Mouse (Mus musculus) cerebellum, adult 11-12 months (tissue): ENCODE results near the gene Plcb4.

Experiments
- DNase-seq: peaks from one replicate; pipeline ENCODE4 v3.0.0; 2022

The Plcb4 gene

DNA sequence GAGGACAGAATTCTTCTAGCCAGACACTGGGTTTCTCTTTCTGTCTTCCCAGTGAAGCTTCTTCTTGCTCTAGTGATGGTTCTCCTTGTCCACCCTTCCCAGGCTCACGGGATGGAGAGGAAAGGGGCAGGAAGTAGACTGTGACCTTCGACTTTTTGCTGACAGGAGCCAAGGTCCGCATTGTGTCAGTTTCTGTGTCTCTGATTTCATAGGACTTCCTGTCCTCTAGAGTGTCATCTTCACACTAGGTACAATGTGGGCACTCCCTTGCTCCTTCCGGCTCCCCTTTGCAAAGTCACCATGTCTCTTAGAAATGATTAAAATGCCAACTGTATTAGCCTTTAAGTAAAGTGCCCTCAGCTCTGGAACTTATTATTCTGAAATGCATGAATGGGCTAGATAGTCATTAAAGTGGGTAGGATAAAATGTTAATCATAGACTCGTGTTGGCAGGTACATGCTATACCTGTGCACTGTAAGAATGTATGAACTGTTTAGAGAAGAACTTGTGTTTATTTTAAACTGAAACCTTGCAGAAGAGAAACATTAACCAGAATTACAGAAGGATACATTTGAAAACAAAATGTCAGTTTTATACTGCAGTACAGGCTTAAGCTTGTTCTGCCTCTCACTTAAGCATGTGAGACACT, 152.8 kb downstream of the Plcb4 start:
- DNase-seq = no peak

DNA sequence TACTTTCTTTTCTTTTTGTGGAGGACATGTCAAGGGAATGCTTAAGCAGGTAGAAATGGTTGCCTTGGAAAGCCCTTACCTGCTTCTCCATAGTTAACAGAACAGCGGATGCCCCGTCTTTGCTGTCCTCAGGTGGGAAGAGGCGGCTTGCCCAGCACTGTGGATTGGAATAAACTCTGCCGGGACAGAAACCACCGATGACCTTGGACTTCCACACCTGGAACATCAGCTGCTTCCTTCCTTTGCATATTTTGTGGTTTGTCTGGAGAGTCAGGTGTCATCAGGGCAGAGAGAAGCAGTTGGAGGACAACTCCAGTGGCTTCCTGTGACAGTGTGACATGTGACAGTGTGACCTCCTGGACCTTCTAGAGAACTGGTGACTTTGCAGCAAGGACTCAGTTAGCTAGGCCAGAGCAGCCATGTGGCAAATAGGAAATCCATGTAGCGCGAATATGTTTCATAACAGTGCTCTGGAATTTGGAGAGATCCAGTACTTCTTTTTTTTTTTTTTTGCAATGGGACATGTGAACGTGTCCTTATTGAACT, 154.0 kb downstream of the Plcb4 start:
- DNase-seq = no peak

DNA sequence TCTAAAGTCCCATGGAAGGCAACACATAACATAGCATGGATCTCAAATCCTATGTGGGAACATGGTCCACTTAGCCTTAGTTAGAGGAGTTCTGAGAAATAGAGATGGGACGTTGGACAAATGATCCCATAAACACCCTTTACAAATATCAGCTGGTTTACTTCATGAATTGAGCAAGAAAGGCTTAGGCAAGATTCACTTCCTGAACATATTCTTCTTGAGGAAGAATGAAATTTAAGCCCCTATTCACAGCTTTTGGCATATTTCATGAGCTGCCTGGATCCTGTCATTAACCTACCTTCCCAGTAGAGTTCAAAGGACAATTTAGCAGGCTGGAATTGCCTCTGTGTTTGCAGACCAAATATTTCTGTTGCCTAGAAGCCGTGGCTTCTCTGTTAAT, 161.9 kb downstream of the Plcb4 start:
- no peak for DNase-seq

DNA sequence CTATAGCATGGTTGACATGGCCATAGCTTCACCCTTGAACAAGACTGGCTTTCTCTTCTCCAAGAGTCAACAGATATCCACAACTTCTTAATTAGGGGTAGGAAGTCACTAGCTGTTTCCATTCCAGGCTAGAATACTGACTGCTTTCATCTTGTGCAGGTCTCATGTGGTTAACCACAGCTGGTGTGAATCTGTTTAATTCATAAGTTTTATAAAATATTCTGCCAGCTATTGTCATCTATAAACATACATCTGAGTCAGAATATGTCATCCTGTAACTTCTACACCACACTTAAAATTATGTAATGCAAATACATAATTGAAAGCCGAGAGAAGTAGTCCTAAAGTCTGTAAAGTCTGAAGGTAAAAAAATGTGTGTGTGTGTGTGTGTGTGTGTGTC, 164.9 kb downstream of the Plcb4 start:
- DNase-seq = no peak

DNA sequence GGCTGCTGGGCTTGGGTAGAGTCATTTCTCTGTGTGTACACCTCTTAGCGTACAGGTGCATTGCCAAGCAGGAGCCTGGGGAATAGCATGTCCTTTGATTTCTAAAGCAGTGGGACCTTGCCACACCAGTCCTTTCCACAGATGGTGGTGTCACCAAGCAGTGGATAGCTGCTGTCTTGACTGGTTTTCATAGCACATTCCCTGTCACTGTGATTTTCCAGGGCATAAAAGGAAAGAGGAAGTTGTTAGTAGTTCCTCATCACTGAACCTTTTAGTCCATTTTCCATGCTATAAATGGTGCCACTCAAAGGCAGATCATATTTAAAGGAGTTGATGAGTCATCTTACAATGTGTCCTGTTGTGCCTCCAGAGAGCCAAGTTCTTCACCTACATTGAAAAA, 165.9 kb downstream of the Plcb4 start:
- no peak for DNase-seq

DNA sequence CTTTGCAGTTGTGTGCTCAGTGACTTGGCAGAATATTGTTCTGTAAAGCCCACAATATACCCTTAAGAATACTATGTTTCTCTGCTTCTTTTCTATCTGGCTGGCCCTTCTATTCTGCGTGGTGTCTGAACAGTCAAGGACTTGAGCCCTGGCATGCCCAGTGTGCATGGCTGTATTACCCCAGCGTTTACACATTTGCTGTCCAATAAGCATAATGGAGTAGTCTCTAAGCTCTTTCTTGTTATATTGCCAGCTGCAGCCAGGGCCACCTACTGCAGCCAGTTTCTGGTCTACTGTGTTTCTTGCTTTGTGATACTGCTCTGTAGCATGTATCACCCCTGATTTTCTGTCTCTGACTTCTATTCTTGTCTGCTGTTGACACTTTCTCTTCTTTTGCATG, 166.8 kb downstream of the Plcb4 start:
- no peak for DNase-seq

DNA sequence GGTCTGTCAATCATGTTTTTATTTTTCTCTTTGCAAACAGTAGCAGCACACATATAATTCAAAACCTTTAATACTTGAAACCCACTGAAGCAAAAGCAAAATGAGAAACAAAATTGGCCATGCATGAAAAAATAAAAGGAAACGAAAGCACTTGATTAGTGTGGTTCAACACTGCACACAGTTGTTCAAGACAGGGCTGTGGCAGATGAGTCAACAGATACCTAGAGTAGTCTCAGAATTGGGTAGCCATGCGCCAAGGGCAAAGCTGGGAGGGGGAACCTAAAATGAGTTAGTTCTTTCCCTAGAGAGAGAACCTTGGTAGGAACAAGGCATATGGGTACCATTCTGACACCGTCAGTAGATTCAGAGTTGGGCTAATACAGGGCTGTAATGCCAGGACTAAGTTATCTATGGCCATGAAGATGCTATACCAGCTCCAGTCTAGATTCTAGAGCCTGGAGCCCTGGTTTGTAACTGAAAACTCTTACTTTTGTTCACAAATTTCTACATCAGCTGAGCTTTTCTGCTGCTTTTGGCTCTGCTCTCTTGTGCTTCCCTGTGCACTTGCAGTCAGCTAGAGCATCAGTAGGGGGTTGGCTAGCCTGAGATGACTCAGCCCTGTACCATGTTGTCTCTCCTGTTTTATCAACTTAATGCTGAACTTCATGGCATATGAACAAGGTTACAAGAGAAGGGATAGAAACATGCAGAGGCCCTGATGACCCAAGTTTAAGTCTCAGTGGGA, 168.0 kb downstream of the Plcb4 start:
- no peak for DNase-seq

DNA sequence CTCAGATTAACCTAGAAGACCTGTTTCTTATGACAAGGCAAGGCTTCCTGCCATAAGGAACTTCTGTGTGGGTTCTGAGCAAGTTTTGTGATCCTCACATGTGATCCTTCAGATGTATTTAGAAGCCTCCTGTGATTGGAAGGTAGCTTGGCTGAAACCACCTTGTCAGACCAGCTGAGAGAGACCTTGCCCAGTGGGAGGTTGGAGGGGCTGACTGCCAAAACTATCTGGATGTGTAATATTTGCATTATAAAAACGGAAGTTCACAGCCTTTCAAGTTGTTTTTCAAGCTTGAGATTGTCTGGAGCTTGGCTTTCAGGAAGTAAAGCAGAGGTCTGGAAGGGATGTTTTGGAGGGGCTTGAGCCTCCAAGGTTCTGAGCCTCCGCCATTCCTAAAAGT, 169.6 kb downstream of the Plcb4 start:
- DNase-seq = no peak

DNA sequence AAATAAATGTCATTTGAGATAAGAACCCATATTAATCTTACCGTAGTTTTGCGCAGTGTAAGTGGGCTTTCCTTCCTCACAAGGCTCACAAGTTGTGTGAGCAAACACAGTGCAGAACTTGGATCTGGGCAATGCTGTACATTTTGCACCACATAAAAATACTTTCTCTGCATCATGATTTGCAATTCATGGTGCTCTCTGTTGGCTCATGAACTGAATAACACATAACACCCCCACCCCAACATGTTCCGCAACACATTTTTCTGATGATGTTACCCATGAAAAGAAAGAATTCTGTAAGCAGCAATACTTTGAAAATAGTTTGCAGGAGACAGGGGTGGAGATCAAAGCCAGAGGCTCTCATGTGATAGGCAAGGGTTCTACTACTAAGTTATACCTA, 174.9 kb downstream of the Plcb4 start:
- no peak for DNase-seq

DNA sequence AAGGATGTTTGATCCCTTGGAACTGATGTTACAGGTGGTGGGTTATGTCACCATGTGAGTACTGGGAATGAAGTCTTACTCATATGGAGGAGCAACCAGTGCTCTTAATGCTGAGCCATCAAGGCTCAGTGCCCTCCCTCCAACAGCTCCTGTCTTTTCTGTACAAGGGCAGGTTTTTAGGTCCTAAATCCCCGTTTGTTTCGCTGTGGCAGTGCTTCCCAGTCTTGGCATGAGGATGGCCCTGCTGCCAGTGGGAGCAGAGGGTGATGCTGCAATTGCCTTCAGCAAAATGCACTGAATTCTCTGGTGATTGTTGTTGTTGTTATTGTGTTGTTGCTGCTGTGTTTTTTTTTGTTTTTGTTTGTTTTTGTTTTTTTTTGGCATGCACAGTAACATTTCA, 175.6 kb downstream of the Plcb4 start:
- peak; percentile 74 for DNase-seq

DNA sequence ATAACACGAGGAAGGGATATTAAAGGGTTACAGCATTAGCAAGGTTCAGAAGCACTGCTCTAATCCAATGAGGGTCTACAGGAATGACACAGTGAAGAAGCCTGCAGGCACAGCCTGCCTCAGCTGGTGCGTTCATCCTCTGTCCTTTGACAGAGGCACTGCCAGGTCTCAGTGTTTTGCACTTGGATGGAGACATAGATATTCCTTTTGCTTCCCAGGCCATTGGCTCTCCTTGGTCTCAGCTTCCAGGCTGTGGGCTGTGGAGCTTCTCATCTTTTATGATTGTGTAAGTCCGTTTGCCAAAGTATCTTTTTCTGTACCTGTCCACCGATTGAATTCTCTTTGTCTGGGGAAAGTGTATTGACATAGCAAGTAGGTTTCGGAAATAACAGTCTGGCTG, 177.1 kb downstream of the Plcb4 start:
- no peak for DNase-seq

DNA sequence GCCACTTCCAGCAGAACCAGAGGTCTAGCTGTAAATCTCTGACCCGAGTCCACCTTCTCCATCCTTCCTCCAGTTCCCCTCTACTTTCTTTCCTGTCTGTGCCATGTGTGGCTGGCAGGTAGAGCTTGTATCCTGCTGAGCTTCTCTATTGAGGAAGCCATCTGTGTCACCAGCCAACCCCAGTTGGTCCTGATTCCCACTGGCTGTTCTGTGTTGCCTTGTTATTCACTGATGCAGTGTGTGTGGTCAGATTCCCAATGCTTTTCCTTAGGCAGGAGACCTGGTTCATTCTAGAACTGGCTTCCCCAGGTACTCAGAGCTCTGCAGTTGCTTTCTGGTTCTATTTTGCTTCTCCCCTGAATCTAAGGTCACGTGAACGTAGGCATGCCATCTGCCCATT, 177.6 kb downstream of the Plcb4 start:
- peak; percentile 94 for DNase-seq

DNA sequence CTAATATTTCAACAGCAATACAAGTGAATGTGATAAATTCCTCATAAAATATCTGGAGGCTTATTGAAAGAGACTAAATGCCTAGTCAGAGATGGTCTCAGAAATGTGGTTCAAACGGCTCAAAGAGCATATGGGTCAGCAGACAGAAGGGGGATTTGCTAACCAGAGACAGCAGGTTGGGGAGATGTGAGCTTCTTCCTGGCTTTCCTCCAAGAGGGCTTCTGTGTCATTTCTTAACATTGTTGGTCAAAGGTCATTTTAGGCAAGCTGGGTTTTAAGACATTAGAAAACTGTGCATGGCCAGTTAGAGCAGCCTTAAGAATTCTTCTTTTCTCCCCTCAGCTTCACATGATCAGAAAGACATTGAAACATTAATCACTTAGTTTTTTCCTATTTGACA, 178.9 kb downstream of the Plcb4 start:
- DNase-seq = no peak

DNA sequence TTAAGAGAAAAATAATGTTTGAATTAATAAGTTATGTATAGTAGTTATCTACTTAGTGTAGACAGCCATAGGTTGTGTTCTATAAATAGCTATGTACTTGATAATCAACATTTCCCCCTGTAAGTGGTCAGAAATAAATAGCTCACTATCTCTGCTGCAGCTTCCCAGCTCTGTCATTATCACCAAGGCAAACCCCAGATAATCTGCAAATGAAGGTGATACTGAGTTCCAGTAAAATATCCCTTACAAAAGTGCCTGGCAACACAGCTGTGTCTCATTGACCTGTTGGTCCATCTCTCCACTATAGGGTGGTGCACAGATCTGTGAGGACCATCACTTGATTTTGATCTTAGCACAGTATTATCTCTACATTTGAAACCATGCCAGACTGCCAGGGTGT, 179.3 kb downstream of the Plcb4 start:
- no peak for DNase-seq

DNA sequence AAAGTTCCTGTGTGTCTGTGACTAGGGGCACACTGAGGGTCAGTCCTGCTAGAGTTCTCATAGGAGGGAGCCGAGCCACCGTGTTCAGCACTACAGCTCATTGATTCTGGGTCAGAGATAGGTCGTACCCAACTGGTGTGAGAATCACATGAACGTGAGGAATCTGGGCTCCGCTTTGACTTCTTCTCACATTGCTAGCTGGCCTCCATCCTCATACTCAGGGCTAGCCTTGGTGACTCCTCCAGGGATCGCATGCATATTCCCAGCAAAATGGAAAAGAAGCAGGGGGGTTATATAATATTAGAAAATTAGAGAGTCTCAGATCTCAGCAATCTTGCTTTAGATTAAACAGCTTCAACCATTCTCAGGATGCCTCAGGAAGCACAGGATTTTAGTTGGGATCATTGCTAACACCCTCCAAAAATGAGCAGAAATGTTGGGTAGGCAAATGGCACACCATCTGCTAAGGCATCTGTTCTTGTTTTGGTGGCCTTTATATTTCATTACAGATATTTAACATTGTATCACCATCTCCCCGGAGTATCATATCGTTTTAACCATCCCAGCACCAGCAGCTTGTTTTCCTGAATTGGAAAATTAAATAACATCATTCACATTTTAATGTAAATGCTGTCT, 180.0 kb downstream of the Plcb4 start:
- peak; percentile 90 for DNase-seq

DNA sequence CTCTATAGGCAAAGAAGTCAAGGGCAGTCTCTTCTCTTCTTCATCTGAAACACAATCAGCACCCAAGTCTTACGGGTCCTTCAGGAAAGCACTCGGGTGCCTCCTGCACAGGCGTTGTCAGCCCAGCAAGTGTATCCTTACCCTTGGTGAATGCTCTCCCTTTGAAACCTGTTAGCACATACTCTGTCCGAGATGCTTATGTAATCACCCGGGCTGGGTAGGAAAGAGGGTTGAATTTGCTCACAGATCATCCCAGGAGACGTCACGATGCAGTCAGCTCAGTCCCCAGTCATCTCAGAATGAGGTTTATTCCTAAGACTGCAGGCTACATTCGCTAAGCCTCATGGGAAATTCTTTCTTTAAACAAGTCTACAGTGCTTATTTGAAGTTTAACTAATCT, 184.9 kb downstream of the Plcb4 start:
- DNase-seq = no peak

DNA sequence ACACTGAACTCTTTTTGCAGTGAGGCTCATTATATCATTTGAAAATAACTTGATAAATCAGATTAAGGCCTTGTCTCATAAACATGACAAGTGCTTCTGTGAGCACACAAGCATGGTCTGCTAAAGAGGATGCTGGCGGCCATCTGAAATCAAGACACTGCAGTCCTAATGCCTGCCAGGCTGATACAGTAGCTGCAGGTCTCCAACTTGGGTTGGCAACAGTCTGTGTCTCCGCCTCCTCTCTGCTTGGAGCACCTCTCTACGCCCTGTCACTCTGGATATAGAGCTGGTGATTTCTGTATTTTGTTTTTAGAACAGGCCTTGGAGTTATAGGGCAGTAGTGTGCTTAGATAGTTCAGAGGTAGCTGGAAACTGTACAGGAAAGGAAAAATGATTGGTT, 188.1 kb downstream of the Plcb4 start:
- DNase-seq = peak; percentile 57

DNA sequence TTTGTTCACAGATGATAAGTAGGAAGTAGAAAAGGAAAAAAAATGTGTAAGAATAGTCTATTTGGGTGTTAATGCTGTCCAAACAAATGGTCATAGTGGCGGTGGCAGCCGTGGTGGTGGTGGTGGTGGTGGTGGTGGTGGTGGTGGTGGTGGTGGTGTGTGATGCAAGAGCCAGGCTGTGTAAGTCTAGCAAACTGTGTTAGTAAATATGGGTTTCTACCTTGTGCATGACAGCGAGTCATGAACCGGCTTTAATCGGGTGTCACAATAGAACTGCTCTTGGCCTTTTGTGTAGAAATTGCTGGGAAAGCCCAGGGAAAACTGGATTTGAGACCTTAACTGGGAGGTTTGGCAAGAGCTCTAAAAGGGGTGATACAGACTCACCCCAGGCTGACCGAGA, 188.9 kb downstream of the Plcb4 start:
- DNase-seq = no peak

DNA sequence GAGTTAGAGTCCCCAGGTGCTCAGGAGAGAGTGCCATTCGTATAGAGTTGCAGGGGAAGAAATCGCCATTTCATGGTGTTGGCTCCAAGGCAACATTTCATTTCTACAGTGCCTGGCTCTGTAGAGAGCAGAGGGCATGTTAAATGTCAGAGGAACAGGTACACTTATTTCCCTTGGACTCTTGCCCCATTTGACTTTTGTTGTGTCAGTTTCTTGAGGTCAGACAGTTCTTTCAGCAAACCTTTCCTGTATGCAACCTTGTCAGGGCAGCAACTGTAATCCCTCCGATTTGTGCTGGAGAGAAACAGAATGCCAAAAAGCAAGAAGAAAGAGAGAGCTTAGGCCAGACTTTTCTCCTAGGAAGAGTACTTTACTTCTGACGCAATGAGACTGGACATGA, 189.4 kb downstream of the Plcb4 start:
- DNase-seq = no peak

DNA sequence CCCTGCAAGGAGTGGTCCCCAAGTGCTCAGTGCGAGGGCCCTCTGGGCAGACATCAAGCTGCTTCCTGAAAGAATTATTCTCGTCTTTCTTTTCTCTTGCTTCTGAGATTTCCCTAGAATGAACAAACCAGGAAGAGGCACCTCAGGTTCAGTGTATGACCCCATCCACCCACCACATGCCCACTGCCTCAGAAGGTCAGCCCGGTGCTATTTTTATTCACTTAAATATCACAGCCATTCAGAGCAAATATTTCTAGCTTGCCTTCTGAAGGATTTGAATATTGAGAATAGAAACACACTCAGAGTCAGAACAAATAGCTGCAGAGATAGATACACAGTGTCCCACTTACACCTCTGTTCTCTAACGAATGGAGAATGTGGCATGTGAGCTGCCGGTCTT, 193.2 kb downstream of the Plcb4 start:
- DNase-seq = no peak

DNA sequence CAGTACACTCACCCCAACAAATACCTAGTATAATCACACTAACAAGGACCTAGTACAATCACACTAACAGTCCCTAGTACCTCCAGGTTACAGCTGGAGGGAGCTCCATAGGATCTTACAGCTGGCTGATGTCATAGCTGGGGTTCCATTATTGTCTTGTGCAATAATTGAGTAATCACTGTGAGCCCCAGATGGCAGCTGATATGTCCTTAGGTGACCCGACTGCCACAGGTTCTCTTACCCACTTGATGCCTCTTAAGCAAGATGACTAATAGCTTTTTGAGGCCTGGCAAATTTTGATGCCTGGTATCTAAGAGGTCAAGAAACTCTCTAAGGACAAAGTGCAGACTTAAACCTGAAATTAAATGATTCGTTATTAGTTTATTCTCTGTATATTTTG, 194.3 kb downstream of the Plcb4 start:
- DNase-seq = no peak

DNA sequence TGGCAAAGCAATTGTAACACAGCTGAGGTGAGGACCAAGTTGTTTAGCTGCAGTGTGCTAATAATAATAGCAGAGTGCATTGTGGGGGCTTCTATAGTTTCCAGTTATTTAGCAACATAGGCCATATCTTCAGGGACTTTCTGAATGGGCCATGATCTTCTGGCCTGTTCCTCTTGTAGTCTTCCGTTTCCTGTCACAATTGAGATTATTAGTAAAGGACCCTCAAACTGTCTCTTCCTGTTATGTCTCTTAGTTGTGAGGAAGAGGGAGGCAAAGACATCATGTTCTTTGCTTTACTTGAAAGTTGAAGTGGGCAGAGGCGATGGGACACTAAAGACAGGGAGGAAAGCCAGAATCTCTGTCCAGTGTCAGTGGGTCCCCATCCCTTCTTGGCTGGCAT, 195.2 kb downstream of the Plcb4 start:
- DNase-seq = no peak

DNA sequence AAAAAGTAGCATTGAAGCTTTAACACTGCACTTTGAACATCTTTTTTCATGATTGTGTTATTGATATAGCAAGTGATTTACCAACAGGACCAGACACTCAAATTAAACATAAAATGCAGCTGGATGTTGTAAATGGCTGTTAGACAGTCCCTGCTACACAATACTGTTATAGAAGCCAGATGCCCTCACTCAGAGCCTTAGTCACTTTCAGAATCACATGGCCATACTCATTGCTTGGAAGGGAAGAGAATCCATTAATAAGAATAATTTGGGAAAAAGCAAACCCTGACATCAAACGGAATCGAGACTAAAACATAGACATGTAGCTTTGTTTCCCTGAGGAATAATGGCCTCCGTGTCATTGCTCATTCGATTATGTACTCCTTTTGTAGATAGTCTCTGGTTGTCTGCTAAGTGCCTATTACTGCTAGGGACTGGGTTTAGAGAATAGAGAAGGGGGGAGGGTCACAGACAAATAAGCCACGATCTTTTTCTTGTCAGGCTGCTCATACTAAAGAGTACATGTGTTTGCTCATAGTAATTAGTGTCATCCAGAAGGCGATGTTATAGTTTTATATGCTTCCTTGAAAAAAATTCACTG, 197.2 kb downstream of the Plcb4 start:
- no peak for DNase-seq

DNA sequence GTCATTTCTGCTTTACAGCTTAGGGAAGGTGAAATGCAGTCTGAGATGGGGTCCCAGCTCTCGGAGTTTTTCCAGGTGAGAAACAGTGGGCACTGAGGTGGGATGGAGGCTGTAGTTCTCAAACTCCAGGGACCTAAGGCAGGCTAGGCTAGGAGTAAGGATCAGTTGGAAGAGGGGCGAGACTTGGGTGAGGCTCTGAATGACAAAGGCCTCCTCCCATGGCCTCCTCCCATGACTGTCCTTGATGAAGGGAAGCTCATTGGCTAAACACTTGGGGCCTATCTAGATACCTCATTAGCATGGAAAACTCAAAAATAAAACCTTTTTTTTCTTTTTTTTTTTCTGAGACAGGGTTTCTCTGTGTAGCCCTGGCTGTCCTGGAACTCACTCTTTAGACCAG, 198.0 kb downstream of the Plcb4 start:
- DNase-seq = no peak
